Mouse (Mus musculus): Measurements from ENCODE around the gene Mia3. TPM values are rescaled to one million over a fixed set of nuclear protein-coding genes. Genes with fewer than 3 reads are reported as not detected.
"Not testable (repeated sequence)": the region's sequence is repeated elsewhere in the genome, so short reads cannot be mapped to it uniquely, and the experiment has no call there.

Mia3 gene
- polyA plus RNA-seq, 1 experiment: 57.0 TPM

GRCm38 (mm10) chr1:183312076-183312475 is 57.3 kb downstream of the Mia3 start:
- H3K4me3 ChIP-seq (replicated peaks; ENCODE audit: extremely low read depth, low read depth, low read length): no peak overlapping the region
- 96% methylated on average over 2 of the region's 2 CpGs for WGBS
- no peak for DNase-seq
- no peaks in the 10 kb centered on the region for H3K4me1 ChIP-seq (ENCODE audit: control insufficient read depth, insufficient read depth, low read length)
- TF ChIP-seq CTCF (IDR thresholded peaks at IDR 0.05; ENCODE audit: insufficient read depth, low read length) (no peak), POLR2A (IDR thresholded peaks at IDR 0.05; ENCODE audit: borderline replicate concordance, extremely low read depth, low read depth, low read length) (no peak)

GRCm38 (mm10) chr1:183309601-183310000 is 59.8 kb downstream of the Mia3 start:
- WGBS: 77% methylated on average over 2 of the region's 2 CpGs
- DNase-seq; H3K4me1 ChIP-seq (ENCODE audit: control insufficient read depth, insufficient read depth, low read length); H3K4me3 ChIP-seq (replicated peaks; ENCODE audit: extremely low read depth, low read depth, low read length): not testable (repeated sequence)

GRCm38 (mm10) chr1:183308476-183308875 is 60.9 kb downstream of the Mia3 start:
- no peak for DNase-seq
- WGBS: 81% methylated on average over 1 of the region's 1 CpGs
- no peak overlapping the region for H3K4me3 ChIP-seq (replicated peaks; ENCODE audit: extremely low read depth, low read depth, low read length)
- no peak for TF ChIP-seq CTCF (IDR thresholded peaks at IDR 0.05; ENCODE audit: insufficient read depth, low read length)
- H3K4me1 ChIP-seq (ENCODE audit: control insufficient read depth, insufficient read depth, low read length): no peaks in the 10 kb centered on the region

DNA sequence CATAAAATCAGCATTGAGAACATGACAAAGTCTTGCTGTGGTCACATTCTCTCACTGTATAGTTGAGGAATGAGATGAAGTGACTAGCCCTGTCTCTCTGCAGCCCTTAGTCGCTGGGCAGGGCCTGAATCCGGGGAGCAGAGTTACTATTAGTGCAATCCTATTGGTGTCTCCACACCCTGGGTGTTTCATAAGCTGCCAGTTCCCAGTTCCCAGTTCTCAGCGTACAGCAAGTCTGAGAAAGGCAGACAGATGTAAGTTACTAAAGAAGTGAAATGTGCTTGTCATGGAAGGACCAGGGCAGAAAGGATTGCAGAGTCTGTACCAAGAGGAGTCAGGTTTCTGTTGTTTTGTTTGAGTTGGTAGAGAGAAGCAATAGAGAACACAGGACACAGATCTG is 61.8 kb downstream of the Mia3 start:
- no peak for DNase-seq
- TF ChIP-seq POLR2A (IDR thresholded peaks at IDR 0.05; ENCODE audit: borderline replicate concordance, extremely low read depth, low read depth, low read length) (no peak), CTCF (IDR thresholded peaks at IDR 0.05; ENCODE audit: insufficient read depth, low read length) (no peak)
- Histone ChIP-seq H3K4me1 (ENCODE audit: control insufficient read depth, insufficient read depth, low read length) (no peaks in the 10 kb centered on the region), H3K4me3 (replicated peaks; ENCODE audit: extremely low read depth, low read depth, low read length) (no peak overlapping the region)
- WGBS: 77% methylated on average over 3 of the region's 3 CpGs

DNA sequence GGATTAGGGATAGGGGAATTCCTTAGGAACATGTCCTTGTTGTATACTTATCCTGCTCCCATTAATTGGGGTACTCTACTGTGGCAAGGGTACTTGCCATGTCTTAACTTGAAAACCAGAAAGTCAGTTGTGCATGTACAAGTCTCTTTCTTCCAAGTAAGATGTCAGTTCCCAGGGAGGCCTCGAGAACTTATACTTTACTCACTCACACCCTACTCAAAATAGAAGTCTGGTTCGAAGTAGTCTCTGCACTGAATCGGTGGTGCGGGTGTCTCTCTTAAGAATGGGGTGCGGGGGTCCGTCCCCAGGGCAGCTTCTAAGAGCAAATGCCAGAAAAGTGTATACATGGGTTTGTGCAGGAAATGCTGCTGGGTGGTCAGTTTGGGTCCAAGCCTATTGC is 70.2 kb downstream of the Mia3 start:
- H3K4me1 ChIP-seq (ENCODE audit: control insufficient read depth, insufficient read depth, low read length): no peaks in the 10 kb centered on the region
- TF ChIP-seq POLR2A (IDR thresholded peaks at IDR 0.05; ENCODE audit: borderline replicate concordance, extremely low read depth, low read depth, low read length) (no peak), CTCF (IDR thresholded peaks at IDR 0.05; ENCODE audit: insufficient read depth, low read length) (no peak)
- 84% methylated on average over 6 of the region's 6 CpGs for WGBS
- H3K4me3 ChIP-seq (replicated peaks; ENCODE audit: extremely low read depth, low read depth, low read length): no peak overlapping the region
- peak; percentile 95 for DNase-seq

DNA sequence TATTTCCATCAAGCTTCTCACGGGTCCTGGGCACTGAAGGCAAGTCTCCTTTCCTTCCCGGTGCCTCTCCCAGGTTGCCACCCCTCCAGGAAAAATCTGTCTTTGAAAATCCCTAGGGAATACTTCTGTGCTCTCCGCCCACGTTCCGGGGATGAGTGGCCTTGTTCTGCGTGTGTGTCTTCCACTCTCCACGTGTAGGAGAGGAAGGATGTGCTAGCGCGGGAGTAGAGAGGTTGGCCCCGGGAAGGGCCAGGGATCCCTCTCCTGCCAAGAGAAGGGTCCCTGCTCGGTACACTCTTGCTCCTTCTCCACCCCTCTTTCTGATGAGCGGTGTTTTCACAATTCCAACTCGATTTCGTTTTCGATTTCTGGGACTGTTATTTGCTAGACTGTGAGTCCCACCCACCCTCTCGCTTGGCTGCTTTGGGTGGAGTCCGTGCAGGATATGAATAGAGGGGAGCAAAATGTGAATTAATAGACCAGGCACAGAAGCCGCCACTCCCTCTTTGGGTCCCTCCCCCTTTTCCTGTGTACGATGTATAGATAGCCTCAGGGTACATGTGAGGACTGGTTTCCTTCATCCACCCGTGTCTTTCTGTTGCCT is 71.4 kb downstream of the Mia3 start:
- DNase-seq: peak; percentile 36
- Histone ChIP-seq H3K4me1 (ENCODE audit: control insufficient read depth, insufficient read depth, low read length) (no peaks in the 10 kb centered on the region), H3K4me3 (replicated peaks; ENCODE audit: extremely low read depth, low read depth, low read length) (peak overlapping the region; percentile 62)
- TF ChIP-seq POLR2A (IDR thresholded peaks at IDR 0.05; ENCODE audit: borderline replicate concordance, extremely low read depth, low read depth, low read length) (no peak), CTCF (IDR thresholded peaks at IDR 0.05; ENCODE audit: insufficient read depth, low read length) (no peak)
- under 1% methylated on average over 20 of the region's 20 CpGs for WGBS

DNA sequence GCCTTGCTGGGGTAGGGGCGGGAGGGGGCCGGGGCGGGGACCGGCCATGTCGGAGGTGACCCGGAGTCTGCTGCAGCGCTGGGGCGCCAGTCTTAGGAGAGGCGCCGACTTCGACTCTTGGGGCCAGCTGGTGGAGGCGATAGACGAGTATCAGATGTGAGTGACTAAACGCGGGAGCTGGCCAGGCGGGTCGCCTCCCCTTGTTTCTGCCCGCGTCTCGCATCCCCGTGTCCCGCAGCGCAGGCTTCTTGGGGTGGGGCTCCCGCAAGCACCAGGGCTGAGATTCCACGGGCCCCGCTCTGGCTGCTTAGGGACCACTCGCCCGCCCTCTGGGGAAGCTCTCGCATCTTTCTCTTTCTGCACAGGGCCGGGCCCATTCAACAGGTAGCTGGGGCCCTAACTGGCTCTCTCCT is 71.9 kb downstream of the Mia3 start:
- DNase-seq: peak; percentile 59
- TF ChIP-seq POLR2A (IDR thresholded peaks at IDR 0.05; ENCODE audit: borderline replicate concordance, extremely low read depth, low read depth, low read length) (no peak), CTCF (IDR thresholded peaks at IDR 0.05; ENCODE audit: insufficient read depth, low read length) (no peak)
- Histone ChIP-seq H3K4me1 (ENCODE audit: control insufficient read depth, insufficient read depth, low read length) (no peaks in the 10 kb centered on the region), H3K4me3 (replicated peaks; ENCODE audit: extremely low read depth, low read depth, low read length) (peak overlapping the region; percentile 62)
- WGBS: under 1% methylated on average over 29 of the region's 30 CpGs

DNA sequence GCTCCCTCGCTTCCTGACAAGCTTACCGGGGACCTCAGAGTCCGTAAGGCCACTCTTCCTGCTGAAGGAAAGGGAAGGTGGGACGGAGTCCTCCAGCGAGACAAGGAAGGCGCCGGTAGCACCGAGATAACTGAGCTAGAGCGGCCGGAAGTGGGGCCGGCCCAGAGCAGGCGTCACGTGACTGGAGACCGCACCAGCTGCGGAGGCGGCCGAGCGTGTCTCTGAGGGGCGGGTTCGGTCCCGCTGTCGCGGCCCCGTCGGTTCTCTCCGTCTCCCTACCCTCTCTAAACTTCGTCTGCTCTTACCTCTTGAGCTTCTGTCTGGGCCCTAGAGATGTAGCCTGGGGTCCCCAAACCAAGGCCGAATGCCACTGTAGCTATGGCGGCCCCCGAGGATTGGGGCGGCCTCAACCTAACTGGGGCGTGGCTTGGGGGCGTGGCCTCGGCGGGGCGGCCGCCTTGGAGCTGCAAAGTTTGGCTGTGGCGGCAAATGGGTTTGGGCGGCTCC is 72.4 kb downstream of the Mia3 start, which contains the start of gene Brox:
Gene Brox (minus strand): TSS at position 393 of the 507 bp plus-strand sequence.
- Histone ChIP-seq H3K4me1 (ENCODE audit: control insufficient read depth, insufficient read depth, low read length) (no peaks in the 10 kb centered on the region), H3K4me3 (replicated peaks; ENCODE audit: extremely low read depth, low read depth, low read length) (peak within 1 kb of the TSS; percentile 97)
- TF ChIP-seq POLR2A (IDR thresholded peaks at IDR 0.05; ENCODE audit: borderline replicate concordance, extremely low read depth, low read depth, low read length) (peak; percentile 72; the same call in 1 of the 2 replicates), CTCF (IDR thresholded peaks at IDR 0.05; ENCODE audit: insufficient read depth, low read length) (no peak)
- DNase-seq: peak; percentile 97
- WGBS: under 1% methylated on average over 39 of the region's 39 CpGs

- WGBS: under 1% methylated on average over 26 of the region's 26 CpGs
- H3K4me1 ChIP-seq (ENCODE audit: control insufficient read depth, insufficient read depth, low read length): no peaks in the 10 kb centered on the region
- peak within 1 kb of the TSS; percentile 97 for H3K4me3 ChIP-seq (replicated peaks; ENCODE audit: extremely low read depth, low read depth, low read length)
- DNase-seq: no peak
- no peak for TF ChIP-seq POLR2A (IDR thresholded peaks at IDR 0.05; ENCODE audit: borderline replicate concordance, extremely low read depth, low read depth, low read length)
- TF ChIP-seq CTCF (IDR thresholded peaks at IDR 0.05; ENCODE audit: insufficient read depth, low read length): no peak
Measured at GRCm38 (mm10) chr1:183296465-183296864, 72.9 kb downstream of the Mia3 start, which contains the start of gene Aida. TSS of gene Aida (plus strand) at chr1:183296590.

DNA sequence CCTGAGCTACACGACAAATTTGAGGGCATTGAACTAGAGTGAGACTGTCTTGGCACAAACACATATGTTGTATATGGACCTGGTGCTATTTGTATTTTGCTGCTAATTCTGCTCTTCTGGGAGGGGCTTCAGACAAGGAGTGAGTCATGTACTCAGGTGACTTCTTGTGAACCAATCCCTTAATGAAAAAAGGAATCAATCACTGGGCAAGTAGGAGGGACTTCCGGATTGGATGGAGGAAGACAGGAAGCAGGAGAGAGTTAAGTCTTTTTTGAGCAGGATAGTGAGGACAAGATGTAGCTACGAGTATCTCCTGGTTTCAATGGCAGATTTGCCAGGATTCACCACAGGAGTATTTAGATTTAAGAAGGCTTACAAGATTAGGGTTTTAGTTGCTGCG is 79.8 kb downstream of the Mia3 start:
- no peak for DNase-seq
- no peak for TF ChIP-seq POLR2A (IDR thresholded peaks at IDR 0.05; ENCODE audit: borderline replicate concordance, extremely low read depth, low read depth, low read length)
- no peak for TF ChIP-seq CTCF (IDR thresholded peaks at IDR 0.05; ENCODE audit: insufficient read depth, low read length)
- 91% methylated on average over 4 of the region's 4 CpGs for WGBS
- Histone ChIP-seq H3K4me3 (replicated peaks; ENCODE audit: extremely low read depth, low read depth, low read length) (no peak overlapping the region), H3K4me1 (ENCODE audit: control insufficient read depth, insufficient read depth, low read length) (no peaks in the 10 kb centered on the region)
